Comparison of ENCODE assay signal across 9 mouse cellular contexts in genomic region chr5:146919874-146920273, GRCm38 (mm10). TPM values are rescaled to one million over a fixed set of nuclear protein-coding genes. Genes with fewer than 3 reads are reported as not detected.
DNase-seq lines count a peak whose midpoint lies in the region; ATAC-seq and TF ChIP-seq lines count a peak whose summit lies in the region.
"Had no signal": no experiment of that assay in that cellular context is flagged by ENCODE, and none has a peak within 500 bp of the region (broad histone marks: within the 10 kb centered on the region; RNA-seq: fewer than 3 reads in every experiment).

No protein-coding gene starts in this region.

- 20% methylated on average over 6 of the region's 6 CpGs for WGBS in hindbrain, embryonic 12.5 days
- WGBS in liver, postnatal 0 days (ENCODE audit: insufficient replicate concordance): 45% methylated on average over 6 of the region's 6 CpGs

- H3K27me3 ChIP-seq in ES-Bruce4 (ENCODE audit: control insufficient read depth, insufficient read depth, low read length, poor library complexity, severe bottlenecking): no peaks in the 10 kb centered on the region
- H3K27me3 ChIP-seq in hindbrain, embryonic 12.5 days: peaks cover 6% of the 10 kb centered on the region; the same call in 1 of the 2 replicates
- no peaks in the 10 kb centered on the region for H3K27me3 ChIP-seq in liver, postnatal 0 days (ENCODE audit: insufficient read depth, low read length)

- peak; percentile 42 for DNase-seq in embryo, embryonic 10.5 days (ENCODE audit: low spot score)
- DNase-seq in embryo, embryonic 10 days (ENCODE audit: low spot score): no peak
- no peak for DNase-seq in liver, postnatal 0 days
- DNase-seq in urinary bladder, postnatal 4 days (ENCODE audit: low spot score in 2 of 2): no peak
- DNase-seq in left cerebral cortex, postnatal 25 days (ENCODE audit: low spot score in 2 of 2): no peak
- no peak for DNase-seq in c-Kit-positive CD71-positive TER-119-positive erythroid progenitor cells, embryonic 14.5 days (ENCODE audit: low spot score)
- DNase-seq: cerebellum, adult 9-11 months had no signal

- H3K9me3 ChIP-seq in ES-Bruce4 (replicated peaks; ENCODE audit: control insufficient read depth, insufficient read depth, low read length, poor library complexity, severe bottlenecking): no peaks in the 10 kb centered on the region
- H3K9me3 ChIP-seq in hindbrain, embryonic 12.5 days (replicated peaks): 0 out of 2 replicates have a peak, but pooled peaks cover 2% of the 10 kb centered on the region
- no peaks in the 10 kb centered on the region for H3K9me3 ChIP-seq in liver, postnatal 0 days (ENCODE audit: low read length)

- no peak for ATAC-seq in hindbrain, embryonic 12.5 days (ENCODE audit: low FRiP score)
- no peak for ATAC-seq in liver, postnatal 0 days

- H3K9ac ChIP-seq in ES-Bruce4 (ENCODE audit: low read depth, poor library complexity, severe bottlenecking): peak overlapping the region; percentile 67
- H3K9ac ChIP-seq in hindbrain, embryonic 12.5 days: no peak overlapping the region
- no peak overlapping the region for H3K9ac ChIP-seq in liver, postnatal 0 days (replicated peaks)

- no peak for TF ChIP-seq CTCF in ES-Bruce4 (IDR thresholded peaks at IDR 0.05; ENCODE audit: low read depth, low read length)
- no peak for TF ChIP-seq CTCF in liver, postnatal 0 days (IDR thresholded peaks at IDR 0.05; ENCODE audit: low read depth)

- H3K4me2 ChIP-seq in hindbrain, embryonic 12.5 days (replicated peaks): peak overlapping the region; percentile 60
- peak overlapping the region; percentile 56; the same call in 1 of the 2 replicates for H3K4me2 ChIP-seq in liver, postnatal 0 days (ENCODE audit: low read depth, low read length)

- intact Hi-C loops in left cerebral cortex, postnatal 25 days (cut with DNase I): no loop called here

- H3K36me3 ChIP-seq in ES-Bruce4 (ENCODE audit: control insufficient read depth, insufficient read depth, low read length, poor library complexity, severe bottlenecking): no peaks in the 10 kb centered on the region
- H3K36me3 ChIP-seq in hindbrain, embryonic 12.5 days: no peaks in the 10 kb centered on the region
- H3K36me3 ChIP-seq in liver, postnatal 0 days (replicated peaks; ENCODE audit: insufficient read depth, low read length): no peaks in the 10 kb centered on the region

- H3K4me1 ChIP-seq in ES-Bruce4 (ENCODE audit: control insufficient read depth, insufficient read depth, low read length): peaks cover 4% of the 10 kb centered on the region
- H3K4me1 ChIP-seq in hindbrain, embryonic 12.5 days: peaks cover 15% of the 10 kb centered on the region
- peaks cover 5% of the 10 kb centered on the region; the same call in 1 of the 2 replicates for H3K4me1 ChIP-seq in liver, postnatal 0 days (ENCODE audit: insufficient read depth)

- TF ChIP-seq EP300 in ES-Bruce4 (IDR thresholded peaks at IDR 0.05; ENCODE audit: insufficient read depth, low read depth, low read length): no peak
- TF ChIP-seq EP300 in liver, postnatal 0 days (IDR thresholded peaks at IDR 0.05; ENCODE audit: low read depth): no peak

- no peak for TF ChIP-seq POLR2A in ES-Bruce4 (IDR thresholded peaks at IDR 0.05; ENCODE audit: insufficient read depth, low read length)

- peak overlapping the region; percentile 96 for H3K27ac ChIP-seq in ES-Bruce4 (ENCODE audit: insufficient read depth, low read length)
- H3K27ac ChIP-seq in hindbrain, embryonic 12.5 days: no peak overlapping the region
- H3K27ac ChIP-seq in liver, postnatal 0 days (ENCODE audit: low read depth): no peak overlapping the region

- peak overlapping the region; percentile 21 for H3K4me3 ChIP-seq in ES-Bruce4 (ENCODE audit: low read depth, low read length)
- peak overlapping the region; percentile 25 for H3K4me3 ChIP-seq in hindbrain, embryonic 12.5 days
- H3K4me3 ChIP-seq in liver, postnatal 0 days (ENCODE audit: low read depth, low read length): no peak overlapping the region

RNA-seq across cellular contexts. Expression of gene Gtf3a, which starts 28.6 kb away (rescaled TPM):
- 75.9 and 80.6 TPM in 2 replicates for polyA plus RNA-seq in ES-Bruce4 (2011; ENCODE audit: insufficient read depth, insufficient read length, low read depth, missing spikeins)
- polyA plus RNA-seq in hindbrain, embryonic 12.5 days (2016; fragmentation: Nextera tagmentation; extraction: Ambion mirVana): 89.1 and 97.1 TPM in 2 replicates
- 31.6 and 33.5 TPM in 2 replicates for polyA plus RNA-seq in liver, postnatal 0 days (2015; fragmentation: Nextera tagmentation; extraction: Ambion mirVana)
- total RNA-seq in left cerebral cortex, postnatal 25 days (2021): 10 to 100 TPM; 25.3 to 25.4 TPM

RNA-seq across cellular contexts. Expression of gene Mtif3, which starts 43.7 kb away (rescaled TPM):
- 14.7 and 16.5 TPM in 2 replicates for polyA plus RNA-seq in ES-Bruce4 (2011; ENCODE audit: insufficient read depth, insufficient read length, low read depth, missing spikeins)
- 23.5 and 24.6 TPM in 2 replicates for polyA plus RNA-seq in hindbrain, embryonic 12.5 days (2016; fragmentation: Nextera tagmentation; extraction: Ambion mirVana)
- polyA plus RNA-seq in liver, postnatal 0 days (2015; fragmentation: Nextera tagmentation; extraction: Ambion mirVana): 12.5 and 12.7 TPM in 2 replicates
- total RNA-seq in left cerebral cortex, postnatal 25 days (2021): 10 to 100 TPM; 20.6 to 20.8 TPM
